Mouse (Mus musculus) ES-Bruce4 (cell line): ENCODE measurements around the gene Il17rd.

Experiments used
- CTCF ChIP-seq: IDR thresholded peaks from one replicate; pipeline ENCODE4 v1.8.1; 2011; ENCODE audit warnings: low read depth, low read length
- EP300 ChIP-seq: IDR thresholded peaks from 2 replicates; pipeline ENCODE4 v1.6.1; 2011; ENCODE audit warnings: low read depth, low read length; ENCODE audit not compliant: insufficient read depth

DNA sequence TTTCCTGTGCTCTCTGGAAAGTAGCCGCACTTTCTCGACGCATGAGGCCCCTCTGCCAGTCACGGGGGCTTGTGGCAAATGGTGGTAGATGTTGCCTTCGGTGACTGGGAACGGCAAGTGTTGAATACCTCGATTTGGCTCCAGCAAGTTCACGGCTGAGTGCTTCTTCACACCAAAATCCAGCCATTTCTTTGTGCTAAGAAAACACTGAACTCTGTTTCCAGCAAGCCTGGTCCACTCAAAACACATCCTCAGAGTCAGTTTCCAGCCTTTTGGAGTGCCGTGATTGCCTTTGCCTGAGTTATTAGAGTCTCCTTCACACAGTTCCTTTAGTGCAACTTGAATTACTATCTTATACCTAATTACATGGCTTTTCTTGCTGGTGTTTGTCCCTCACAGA lies 11.3 kb downstream of the Il17rd start:
- TF ChIP-seq CTCF (no peak), EP300 (no peak)
